Mouse (Mus musculus): ENCODE data around the gene Syngr2.

Gene Syngr2

GRCm38 (mm10) chr11:117863174-117863856, 53.8 kb downstream of the Syngr2 start:
- in situ Hi-C loops (cut with MboI) = no loop called here
